Mouse (Mus musculus) kidney, adult 8-10 months (tissue): ENCODE results near the gene Fam180a.
A peak's percentile ranks its signal among the peaks of the same experiment; 100 is the strongest.
"Not testable (repeated sequence)": the region's sequence is repeated elsewhere in the genome, so short reads cannot be mapped to it uniquely, and the experiment has no call there.

ENCODE experiments used
- DNase-seq, 2 experiments: peaks; one replicate each; pipeline ENCODE4 v3.0.0; 2022

Fam180a gene

DNA sequence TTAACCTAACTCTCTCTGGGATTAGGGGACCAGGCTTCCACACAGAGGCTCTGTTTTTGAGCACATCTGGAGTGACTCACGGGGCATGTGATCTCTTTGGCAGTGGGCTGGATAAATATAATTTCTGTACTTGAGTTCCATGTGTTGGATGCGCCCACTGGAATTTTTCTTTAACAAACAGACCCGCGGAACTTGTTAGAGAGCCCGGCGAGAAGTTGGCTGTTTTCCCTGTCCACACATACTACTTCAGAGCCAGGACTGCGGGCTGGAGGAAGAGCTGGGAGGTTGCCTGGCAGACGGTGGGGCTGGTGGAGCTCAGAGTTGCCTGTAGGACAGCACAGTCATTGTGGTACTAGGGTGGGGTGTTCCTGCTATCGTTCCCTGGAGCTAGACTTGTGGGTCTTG is at the start of gene Fam180a:
Gene Fam180a (minus strand): TSS at position 31 of the 405 bp plus-strand sequence.
- peak in 1 of 2 experiments; percentile 17 for DNase-seq

DNA sequence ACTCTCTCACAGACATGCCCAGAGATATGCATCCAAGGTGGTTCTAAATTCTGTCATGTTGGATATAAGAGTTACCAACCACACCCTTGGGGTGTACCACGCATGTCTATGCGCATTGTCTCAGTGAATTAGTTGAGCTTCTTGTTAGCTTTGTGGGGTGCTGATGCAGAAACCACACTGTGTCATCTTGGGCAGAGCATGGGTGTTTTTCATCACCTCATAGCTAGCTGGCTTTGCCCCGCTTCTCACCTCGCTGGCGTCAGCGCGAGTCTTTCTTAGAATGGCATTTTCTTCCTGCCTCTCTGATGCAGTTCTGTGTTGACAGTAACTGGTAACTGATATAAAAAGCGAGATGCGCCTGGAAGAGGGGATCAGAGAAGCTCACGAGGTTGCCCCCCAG is 48.1 kb upstream of the Fam180a start:
- no peak for DNase-seq

DNA sequence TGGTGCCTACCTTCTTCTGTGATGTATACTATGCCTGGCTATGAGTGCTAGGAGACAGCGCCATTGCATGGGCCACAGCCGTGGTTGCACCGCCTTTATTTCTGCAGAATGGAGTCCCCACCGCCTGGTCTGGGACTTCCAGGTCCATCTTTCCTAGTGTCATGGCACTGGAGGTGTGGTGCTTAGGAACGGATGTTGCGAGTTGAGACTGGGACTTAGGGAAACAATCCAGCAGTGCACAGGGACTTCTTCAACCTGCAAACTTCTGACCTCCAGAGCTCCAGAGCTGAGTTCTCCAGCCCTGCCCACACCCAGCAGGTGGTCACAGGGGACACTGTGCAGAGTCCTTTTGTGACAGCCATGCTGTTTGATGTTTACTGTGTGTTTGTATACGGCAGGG is 44.4 kb upstream of the Fam180a start:
- no peak for DNase-seq

DNA sequence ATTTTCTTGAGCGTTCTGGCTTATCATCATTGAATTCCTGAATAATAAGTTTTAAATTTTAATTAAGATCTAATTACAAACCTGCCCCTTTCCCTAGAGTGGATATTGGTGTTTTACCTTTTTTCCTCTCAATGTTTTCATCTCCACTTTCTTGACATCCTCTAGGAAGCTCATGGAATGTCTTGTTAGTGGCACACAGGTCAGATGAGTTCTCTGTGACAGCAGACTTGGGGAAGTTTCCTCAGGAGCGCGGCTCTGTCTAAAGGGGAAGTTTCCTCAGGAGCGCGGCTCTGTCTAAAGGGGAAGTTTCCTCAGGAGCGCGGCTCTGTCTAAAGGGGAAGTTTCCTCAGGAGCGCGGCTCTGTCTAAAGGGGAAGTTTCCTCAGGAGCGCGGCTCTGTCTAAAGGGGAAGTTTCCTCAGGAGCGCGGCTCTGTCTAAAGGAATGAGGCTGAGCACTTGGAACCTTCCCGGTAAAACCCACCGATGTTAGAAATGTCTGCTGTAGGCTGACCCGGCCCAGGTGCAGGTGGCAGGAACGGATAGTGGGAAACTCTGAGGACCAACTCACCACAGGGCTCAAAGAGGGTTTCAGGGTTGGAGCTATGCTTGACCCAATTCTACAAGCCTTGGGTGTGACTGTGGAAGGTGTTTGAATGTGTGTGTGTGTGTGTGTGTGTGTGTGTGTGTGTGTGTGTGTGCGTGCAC is 43.8 kb upstream of the Fam180a start:
- not testable (repeated sequence) for DNase-seq

DNA sequence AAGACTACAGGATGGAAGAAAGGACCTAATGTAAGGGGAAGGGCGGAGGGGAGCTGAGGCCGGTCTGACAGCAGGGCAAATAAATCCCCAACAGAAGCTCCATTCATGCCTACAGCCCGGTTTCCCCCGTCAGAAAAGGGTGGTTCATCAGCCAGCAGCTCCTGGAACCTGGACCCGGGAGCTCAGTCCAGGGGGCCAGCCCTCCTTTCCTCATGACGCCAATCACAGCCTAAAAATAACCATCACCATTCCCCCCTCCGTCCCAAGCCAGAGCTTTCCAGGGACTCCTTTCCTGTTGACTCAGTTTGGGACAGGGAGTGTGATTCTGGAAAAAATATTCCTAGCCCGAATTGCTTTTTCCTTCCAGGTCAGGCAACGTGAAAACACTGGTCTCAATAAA is 36.7 kb upstream of the Fam180a start:
- DNase-seq = no peak

DNA sequence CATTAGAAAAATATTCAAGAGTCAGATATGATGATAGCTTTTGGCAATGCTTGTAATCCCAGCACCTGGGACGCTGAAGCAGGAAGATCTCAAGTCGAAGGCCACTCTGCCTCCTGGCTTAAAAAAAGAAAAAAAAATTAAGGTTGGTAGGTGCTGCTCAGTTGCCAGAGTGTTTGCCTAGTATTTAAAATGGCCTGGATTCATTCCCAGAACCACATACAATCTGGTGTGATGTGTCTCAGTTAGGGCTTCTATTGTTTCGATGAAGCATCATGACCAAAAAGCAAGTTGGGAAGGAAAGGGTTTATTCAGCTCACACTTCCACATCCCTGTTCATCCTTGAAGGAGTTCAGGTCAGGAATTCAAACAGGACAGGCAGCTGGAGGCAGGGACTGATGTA is 29.4 kb upstream of the Fam180a start:
- DNase-seq = no peak

DNA sequence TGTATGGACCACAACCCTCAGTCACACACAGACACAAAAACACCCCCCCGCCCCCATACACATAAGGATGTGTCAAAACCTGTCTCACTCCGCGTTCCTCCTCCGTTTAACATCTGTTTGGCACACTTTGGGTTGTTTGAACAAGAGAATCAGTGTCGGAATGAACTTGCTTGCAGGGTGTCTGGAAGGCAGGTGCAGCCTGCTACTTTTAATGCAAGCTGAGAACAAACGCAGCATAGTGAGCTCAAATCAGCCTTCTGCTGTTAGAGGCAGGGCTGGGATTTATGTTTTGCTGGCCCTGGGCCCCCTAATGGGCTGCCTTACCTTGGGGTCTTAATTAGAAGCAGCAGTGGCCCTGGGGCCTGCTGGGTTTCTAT is 28.7 kb upstream of the Fam180a start:
- DNase-seq = no peak

DNA sequence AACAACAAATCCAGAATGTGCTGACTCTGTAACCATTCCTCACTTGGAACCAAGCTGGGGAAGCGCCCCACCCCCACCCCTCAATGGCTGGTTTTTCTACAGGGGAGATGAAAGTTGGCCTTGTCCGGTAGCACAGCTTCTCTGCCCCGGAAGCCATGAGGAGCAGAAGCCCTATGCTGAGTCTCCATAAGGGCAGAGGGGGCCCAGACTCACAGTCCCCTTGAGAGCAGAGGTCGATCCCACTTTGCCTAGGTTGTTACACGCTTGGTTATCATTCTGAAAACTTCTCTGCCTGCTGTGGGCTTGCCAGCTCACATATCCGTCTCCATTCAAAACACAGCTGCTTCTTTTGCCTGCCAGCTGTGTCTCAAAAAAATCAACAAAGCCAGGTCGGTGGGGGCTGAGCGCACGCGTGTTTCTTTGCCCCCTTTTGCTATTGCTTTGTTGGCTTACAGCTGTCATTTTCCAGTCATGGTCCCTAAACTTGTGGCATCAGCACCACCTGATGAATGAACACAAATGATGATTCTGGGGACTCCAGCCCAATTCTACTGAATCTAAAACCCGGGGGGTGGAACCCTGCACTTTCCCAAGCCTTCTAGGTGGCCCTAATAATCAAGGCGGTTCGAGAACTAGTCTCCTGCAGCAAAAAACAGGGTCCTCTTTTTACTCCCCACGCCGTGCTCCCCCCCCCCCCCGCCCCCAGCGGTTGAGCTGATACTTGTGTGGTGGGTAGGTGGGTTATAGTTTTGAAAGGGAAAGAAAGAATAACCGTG is 28.1 kb upstream of the Fam180a start:
- no peak for DNase-seq

DNA sequence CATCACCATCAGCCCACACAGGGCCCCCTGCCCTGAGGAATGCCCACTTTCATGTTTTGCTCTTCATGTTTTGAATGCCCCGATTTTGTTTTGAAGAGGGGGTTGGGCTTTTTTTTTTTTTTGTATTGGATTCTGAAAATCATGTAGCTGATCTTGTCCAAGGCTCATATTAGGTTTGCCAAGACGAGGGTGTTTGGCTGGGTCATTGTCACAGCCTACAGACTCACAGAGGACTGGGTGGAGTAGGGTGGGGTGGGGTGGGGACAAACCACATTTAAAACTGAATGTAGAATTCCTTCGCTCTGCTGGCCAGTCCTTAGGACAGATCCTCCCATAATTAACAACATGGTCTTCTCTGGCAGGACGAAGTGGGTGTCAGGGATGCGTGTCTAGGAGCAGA is 27.5 kb upstream of the Fam180a start:
- no peak for DNase-seq

DNA sequence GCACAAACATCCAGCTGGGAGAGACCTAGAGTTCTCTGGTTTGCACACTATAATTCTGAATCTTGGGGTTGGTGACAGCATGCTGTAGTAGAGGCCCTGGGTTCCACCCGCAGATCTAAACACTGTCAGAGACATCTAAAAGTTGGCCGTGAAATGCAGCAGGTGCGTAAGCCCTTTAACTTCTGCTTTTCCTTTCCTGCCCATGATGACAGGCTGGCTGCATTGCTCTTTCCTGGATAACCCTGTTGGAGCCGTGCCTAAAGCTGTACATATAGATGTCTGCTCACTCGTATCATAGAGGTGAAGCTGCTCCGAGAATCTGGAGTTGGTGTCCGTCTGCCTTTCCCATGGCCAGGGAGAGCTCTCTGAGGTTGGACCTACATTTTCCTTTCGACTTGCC is 26.9 kb upstream of the Fam180a start:
- no peak for DNase-seq

DNA sequence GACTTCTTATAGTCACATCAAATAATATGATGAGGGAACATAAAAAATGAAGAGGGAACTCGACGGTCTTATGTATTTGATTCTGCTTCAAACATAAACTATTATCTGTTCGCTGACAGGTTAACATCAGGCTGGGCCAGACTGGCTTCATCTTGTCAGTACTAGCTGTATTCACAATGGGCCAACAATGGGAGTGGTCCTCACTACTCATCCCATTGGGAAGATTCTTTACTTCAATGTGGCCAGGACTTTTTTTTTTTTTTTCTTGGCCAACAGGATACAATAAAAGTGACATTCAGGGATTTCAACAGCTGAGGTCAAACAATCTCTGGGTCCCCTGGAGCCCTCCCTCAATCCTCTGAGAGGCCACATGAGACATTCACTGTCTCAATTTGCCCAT is 25.9 kb upstream of the Fam180a start:
- DNase-seq = no peak

DNA sequence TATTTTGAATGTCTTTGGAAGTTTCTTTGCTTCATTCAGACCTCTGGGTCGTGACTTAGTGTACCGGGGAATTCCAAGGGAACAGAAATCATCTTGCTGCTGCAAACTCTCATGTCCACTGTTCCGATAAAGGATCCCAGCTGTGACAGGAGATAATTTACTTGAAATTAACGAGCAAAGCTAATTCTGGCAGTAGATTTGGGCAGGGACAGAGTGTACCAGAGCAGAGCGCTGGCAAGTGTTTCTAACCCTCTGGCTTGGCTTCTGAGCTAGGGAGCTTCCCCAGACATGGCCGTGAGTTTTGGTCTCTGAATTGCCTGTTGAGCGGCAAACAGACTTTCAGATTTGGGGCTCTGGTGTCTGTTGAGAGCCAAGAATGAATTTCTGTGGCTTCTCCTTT is 23.8 kb upstream of the Fam180a start:
- DNase-seq = peak; percentile 27 to 33

DNA sequence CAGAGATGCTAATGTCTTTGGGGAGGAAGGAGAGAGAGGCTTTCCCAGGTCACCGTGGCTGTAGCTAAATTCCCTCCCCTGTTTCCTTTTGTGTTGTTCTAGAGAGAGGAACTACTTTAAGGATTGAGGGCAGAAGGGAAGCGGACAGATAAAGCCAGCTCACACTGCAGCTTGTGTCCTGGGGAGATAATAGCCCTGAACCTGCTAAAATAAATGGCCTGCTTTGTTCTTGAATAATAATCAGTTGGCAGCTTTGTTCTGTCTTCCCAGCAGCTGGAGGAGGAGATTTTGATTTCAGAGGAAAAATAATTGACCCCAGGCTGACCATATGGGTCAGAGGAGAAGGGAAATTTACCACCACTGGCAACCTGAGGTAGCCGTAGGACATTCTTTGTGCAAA is 12.7 kb upstream of the Fam180a start:
- DNase-seq = no peak

DNA sequence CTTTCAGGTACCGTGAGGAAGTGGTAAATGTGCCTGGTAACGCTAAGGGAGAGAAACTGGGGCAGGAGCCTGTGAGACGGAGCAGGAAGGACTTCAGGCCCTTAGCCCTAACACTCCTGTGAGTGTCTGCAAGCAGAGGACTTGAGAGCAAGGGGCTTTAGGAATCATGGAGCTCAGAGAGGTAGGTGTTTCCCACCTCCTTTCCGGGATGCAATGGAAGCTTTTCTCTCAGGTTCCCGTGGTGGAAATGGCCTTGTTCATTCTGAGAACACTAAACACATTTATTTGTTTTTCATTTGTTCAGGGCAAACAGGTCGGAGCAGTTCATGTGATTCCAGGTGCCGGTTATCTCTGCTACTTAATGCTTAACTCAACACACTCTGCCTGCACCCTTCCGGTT is 11.9 kb upstream of the Fam180a start:
- DNase-seq = no peak

DNA sequence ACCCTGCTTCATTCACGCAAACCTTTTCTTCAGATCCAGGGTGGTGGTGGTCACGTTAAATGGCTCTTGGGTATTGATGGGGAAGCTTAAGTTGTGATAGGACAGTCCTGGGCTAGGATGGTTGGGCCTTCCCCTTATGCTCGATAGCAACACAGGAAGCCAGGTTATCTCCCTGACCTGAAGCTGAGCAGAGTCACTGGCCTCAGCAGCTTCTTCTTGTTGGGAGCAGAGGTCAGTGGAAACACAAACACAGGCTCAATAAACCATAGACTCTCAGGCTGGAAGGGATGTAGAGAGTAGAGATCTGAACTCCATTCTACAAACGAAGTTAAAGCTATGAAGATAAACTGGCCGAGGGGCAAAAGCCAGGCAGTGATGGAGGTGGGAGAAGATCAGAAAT is 9.5 kb upstream of the Fam180a start:
- DNase-seq = peak; percentile 5 to 26

DNA sequence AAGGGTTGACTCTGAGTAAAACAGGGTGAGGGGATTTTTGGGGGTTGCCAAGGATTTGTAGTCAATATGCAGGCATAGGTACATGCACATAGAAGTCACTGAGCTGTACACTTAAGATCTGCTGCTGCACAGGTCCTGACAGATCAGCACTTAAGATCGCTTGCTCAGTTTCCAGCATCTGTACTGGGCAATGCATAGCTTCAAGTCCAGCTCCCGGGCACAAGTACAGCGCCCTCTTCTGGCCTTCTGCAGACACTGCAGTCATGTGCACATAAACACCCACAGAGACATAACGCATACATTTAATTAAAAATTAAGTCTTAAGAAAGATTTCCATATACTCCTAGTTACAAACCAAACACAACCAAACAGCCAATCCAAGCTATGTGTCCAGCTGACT is 8.3 kb upstream of the Fam180a start:
- DNase-seq = no peak

DNA sequence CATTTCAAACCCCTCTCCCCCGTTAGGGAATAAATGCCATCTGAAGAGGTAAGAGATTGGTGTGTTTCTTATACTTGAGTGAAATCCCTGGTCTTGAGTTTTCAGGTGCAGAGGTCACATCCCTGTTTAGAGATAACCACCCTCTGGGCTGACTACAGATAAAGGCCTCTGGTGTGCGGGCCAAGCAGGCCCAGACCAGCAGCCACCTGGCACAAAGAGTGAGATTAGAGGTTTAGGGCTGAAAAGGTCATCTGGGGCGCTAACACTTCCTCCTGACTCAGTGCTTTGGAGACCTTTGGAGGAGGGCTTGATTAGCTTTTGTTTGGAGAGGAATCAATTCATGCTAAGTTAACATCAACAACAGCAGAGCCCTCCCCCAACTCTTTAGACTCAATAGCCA is 7.7 kb upstream of the Fam180a start:
- no peak for DNase-seq

DNA sequence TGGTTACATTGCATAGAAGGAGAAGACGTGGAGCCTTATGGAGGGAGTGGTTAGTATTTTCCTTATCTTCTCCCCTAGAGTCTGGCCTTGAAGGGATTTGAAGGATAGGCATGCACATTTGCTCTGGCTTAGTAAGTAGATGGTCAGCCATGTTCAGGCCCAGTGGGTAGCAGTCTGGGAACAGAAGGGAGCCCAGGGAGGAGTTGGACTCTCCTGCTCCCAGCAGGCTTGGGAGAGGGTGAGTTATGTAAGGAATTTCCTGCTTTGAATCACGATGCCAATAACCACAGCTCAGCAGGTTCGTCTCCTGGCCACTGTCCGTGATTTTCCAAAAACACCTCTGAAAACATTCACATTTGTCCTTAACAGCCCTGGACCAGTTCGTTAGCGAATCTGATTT is 4.9 kb upstream of the Fam180a start:
- peak; percentile 8 to 27 for DNase-seq

DNA sequence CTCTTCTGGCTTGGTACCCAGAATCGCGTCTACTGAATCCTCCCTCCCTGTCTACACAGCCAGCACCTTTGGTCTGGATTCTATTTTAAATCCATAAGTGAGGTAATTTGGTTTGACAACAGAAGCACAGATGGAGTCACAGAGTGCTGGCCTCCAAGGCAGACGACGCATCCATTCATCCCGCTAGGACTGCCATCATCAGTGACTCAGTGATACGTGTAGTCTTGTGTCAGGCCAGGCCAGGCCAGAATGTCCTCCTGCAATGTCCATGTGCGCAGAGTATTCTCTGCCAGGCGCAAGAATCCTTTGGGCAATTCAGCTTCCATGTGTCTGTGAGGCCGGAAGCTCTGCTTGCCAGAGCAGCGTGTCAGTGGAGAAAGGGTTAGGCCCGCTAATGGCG is 4.0 kb upstream of the Fam180a start:
- DNase-seq = no peak

DNA sequence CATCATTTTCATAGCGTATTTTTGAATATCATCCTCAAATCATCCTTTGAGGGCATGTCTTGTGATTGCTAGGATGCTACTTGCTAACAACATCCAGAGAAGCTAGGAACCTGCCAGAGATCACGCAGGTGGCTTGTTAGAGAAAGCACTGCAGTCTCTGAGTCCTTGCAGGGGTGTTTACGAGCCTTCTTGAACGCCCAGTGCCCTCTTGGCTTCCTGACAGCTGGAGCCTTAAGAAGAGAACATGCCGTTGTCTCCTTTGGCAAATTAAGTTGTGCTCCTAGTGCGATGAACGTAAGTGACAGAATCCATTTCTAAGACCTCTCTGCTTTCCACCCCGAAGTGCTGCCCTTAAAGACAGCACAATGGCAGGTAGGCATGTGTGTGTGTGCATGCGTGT is 1.6 kb downstream of the Fam180a start:
- peak in 1 of 2 experiments; percentile 13 for DNase-seq

DNA sequence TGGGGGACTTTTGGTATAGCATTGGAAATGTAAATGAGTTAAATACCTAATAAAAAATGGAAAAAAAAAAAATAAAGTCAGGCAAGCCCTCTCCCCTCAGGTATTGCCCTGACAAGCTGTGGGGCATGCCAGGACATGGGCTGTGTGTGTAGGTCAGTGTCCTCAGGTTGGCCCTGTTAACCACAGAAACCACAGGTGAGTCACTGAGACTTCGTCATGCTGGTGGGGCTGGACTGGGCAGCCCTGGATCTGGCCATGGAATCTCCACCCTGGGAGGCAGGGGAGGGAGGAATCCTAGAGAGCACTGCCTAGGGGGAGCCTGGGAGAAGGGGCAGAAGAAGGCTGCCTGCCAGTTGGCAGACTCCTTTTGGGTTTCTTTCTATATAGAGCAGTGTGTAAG is 2.9 kb downstream of the Fam180a start:
- no peak for DNase-seq

DNA sequence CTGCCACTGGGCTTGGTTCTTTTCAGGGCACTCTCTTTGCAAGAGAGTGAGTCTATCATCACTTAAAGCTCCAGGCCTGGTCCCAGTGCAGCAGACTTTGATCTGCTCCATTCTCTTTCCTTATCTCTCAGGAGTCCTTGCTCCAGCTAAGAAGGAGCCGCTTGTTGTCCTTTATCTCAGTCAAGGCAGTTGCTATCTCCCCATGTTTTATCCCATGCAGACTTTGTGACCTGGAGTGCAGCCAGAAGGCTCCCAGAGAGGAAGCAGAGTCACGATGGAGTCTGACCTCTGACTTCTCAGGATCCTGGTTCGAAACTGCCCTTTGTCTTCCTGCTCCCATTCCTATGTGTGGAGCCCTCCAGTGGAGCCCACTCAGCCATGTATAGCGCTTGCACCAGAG is 4.8 kb downstream of the Fam180a start:
- no peak for DNase-seq

DNA sequence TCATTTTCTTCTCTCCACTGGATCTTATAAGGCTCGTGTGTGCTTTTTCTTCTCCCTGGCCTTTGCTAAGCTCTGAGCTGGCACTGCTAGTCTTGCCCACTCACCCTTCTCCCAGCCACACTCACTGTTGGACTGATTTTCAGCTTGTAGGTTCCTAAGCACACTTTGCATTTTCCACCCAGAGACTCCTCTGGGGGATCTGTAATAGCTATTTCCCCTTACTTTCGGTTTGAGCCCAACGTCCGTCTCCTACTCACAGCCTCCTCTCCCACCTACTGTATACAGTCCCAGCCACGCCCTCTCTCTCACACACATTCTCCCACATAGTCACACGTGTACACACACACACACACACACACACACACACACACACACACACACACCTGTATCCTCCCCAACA is 6.1 kb downstream of the Fam180a start:
- no peak for DNase-seq

DNA sequence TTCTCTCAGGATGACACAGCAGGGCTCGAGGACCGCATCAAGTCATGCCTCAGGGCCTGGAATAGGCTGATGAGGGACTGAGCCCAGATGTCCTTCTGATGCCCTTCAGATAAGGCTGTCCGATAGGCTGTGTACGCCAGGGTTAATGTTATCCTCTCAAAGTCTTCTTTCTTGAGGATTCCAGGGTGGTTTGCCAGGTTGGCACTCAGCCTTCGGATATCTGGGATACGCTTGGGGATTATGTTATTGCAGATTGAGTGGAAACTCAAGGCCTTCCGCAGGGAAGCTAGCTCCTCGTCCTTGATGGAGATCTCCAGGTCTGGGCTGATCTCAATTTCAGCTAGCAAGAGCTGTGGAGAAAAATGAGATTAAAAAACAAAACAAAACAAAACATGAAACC is 12.4 kb downstream of the Fam180a start:
- no peak for DNase-seq

DNA sequence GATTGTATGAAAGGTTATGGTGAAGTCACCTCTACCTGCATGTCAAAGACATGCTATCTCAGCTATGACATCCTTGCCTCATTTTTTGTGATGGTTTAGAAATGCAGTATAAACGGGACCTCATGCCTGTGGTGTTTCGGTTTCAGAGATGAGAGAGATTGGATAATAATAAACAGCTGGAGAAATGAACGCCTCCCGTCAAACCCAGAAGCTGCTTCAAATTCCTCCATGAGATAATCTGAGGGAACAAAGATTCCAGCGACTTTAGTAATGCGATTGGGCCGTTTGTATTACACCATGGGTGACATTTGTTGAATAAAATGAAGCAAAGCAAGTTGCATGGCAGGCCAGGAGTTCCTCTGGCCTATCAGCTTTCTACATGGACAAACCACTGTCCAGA is 16.5 kb downstream of the Fam180a start:
- DNase-seq = no peak
